8 mouse cellular contexts compared by ENCODE assay signal in the genomic region with DNA sequence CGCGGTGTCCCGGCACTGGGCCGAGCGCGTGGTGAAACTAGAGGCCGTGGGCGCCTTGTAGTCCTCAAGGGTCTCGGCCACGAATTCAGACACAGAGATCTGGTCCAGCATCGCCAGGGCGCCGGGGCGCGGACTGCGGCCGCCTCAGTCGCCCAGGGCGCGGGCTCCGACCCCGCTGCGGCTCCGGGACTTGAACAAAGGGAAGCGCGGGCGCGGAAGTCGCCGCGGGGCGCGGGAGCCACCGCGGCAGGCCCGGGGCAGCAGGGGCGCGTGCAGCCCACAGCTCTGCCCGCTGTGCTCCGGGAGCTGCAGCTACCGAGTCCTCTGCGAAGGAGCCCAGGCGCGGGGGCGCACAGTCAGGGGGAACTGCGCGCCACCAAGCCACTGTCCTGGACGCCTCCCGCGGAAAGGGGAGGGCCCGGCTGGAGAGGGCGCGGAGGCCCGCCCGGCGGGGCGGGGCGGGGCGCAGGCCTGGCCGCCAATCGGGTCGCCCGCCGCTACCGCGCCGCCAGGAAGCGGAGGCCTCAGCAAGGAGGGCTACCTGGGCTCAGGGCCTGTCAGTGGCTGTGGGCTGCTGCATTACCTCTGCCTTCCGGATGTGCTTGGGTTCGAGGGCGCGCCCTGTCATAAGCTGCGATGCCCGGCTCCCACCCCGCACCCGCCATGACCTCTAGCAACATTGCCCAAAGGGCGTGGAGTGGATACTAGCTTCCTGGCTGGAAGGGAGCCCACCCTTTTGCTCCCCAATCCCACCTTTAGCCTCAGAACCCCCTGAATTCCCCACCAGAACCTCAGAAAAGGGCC.
DNase-seq lines count a peak whose midpoint lies in the region; ATAC-seq lines count a peak whose summit lies in the region.
"Not testable (repeated sequence)": the region's sequence is repeated elsewhere in the genome, so short reads cannot be mapped to it uniquely, and the experiment has no call there.

No protein-coding gene starts in this region.

- not testable (repeated sequence) for H3K36me3 ChIP-seq in forebrain, embryonic 15.5 days; heart, embryonic 16.5 days (ENCODE audit: control insufficient read depth, insufficient read depth); kidney, embryonic 14.5 days (ENCODE audit: control insufficient read depth, insufficient read depth, low read length); midbrain, embryonic 13.5 days

- not testable (repeated sequence) for H3K27me3 ChIP-seq in forebrain, embryonic 15.5 days; heart, embryonic 16.5 days (ENCODE audit: control insufficient read depth, insufficient read depth, low read length); kidney, embryonic 14.5 days (ENCODE audit: control insufficient read depth, insufficient read depth, low read length); midbrain, embryonic 13.5 days

- H3K9me3 ChIP-seq in forebrain, embryonic 15.5 days; heart, embryonic 16.5 days (replicated peaks; ENCODE audit: control insufficient read depth, low read length); kidney, embryonic 14.5 days (ENCODE audit: control insufficient read depth, low read length); midbrain, embryonic 13.5 days: not testable (repeated sequence)

- WGBS in forebrain, embryonic 15.5 days, result under 1% methylated on average over 63 of the region's 77 CpGs
- 2% methylated on average over 60 of the region's 77 CpGs for WGBS in heart, embryonic 16.5 days
- 2% methylated on average over 46 of the region's 77 CpGs for WGBS in kidney, embryonic 14.5 days
- 3% methylated on average over 62 of the region's 77 CpGs for WGBS in midbrain, embryonic 13.5 days

- H3K4me2 ChIP-seq in forebrain, embryonic 15.5 days (replicated peaks), result peak overlapping the region; percentile 45
- peak overlapping the region; percentile 67 for H3K4me2 ChIP-seq in heart, embryonic 16.5 days (ENCODE audit: low read depth, low read length)
- peak overlapping the region; percentile 38 for H3K4me2 ChIP-seq in kidney, embryonic 14.5 days (replicated peaks; ENCODE audit: low read depth, low read length)
- H3K4me2 ChIP-seq in midbrain, embryonic 13.5 days (replicated peaks), result peak overlapping the region; percentile 54

- peak overlapping the region; percentile 52 for H3K4me3 ChIP-seq in forebrain, embryonic 15.5 days
- H3K4me3 ChIP-seq in heart, embryonic 16.5 days (ENCODE audit: low read length), result peak overlapping the region; percentile 68
- H3K4me3 ChIP-seq in kidney, embryonic 14.5 days (ENCODE audit: low read length), result peak overlapping the region; percentile 53
- peak overlapping the region; percentile 52 for H3K4me3 ChIP-seq in midbrain, embryonic 13.5 days (replicated peaks)

- not testable (repeated sequence) for H3K4me1 ChIP-seq in forebrain, embryonic 15.5 days; heart, embryonic 16.5 days (ENCODE audit: control insufficient read depth, insufficient read depth, low read length); kidney, embryonic 14.5 days (ENCODE audit: control insufficient read depth, insufficient read depth, low read length); midbrain, embryonic 13.5 days (replicated peaks)

- not testable (repeated sequence) for H3K27ac ChIP-seq in forebrain, embryonic 15.5 days (replicated peaks); heart, embryonic 16.5 days (ENCODE audit: low read length); kidney, embryonic 14.5 days (ENCODE audit: low read depth, low read length); midbrain, embryonic 13.5 days

- peak overlapping the region; percentile 60 for H3K9ac ChIP-seq in forebrain, embryonic 15.5 days (replicated peaks)
- peak overlapping the region; percentile 75 for H3K9ac ChIP-seq in heart, embryonic 16.5 days (ENCODE audit: low read length)
- H3K9ac ChIP-seq in kidney, embryonic 14.5 days (ENCODE audit: low read depth, low read length), result peak overlapping the region; percentile 70
- H3K9ac ChIP-seq in midbrain, embryonic 13.5 days (replicated peaks), result peak overlapping the region; percentile 67

- ATAC-seq in forebrain, embryonic 15.5 days (replicated peaks); heart, embryonic 16.5 days (replicated peaks; ENCODE audit: extremely low read depth, insufficient read depth, low FRiP score); kidney, embryonic 14.5 days (ENCODE audit: low FRiP score, low TSS enrichment); midbrain, embryonic 13.5 days: not testable (repeated sequence)

- DNase-seq in brain, adult 2 months (ENCODE audit: low read depth, low spot score), result peak; percentile 20
- peak; percentile 7 for DNase-seq in liver
- peak; percentile 23 for DNase-seq in right cerebral cortex, postnatal 25 days
- peak; percentile 13 for DNase-seq in urinary bladder, postnatal 25 days (ENCODE audit: low spot score)
